Mouse (Mus musculus): Measurements from ENCODE around the gene Dnaja3.

The Dnaja3 gene

GRCm38 (mm10) chr16:4607818-4608531, 31.8 kb upstream of the Dnaja3 start:
- DNase-seq (ENCODE audit: low spot score), result peak; percentile 83

- no peak for DNase-seq (ENCODE audit: low spot score)
These were observed 31.2 kb upstream of the Dnaja3 start for GRCm38 (mm10) chr16:4608532-4609059.

- DNase-seq (ENCODE audit: low spot score), result no peak
These were observed 28.6 kb upstream of the Dnaja3 start for GRCm38 (mm10) chr16:4611193-4611592.

- no peak for DNase-seq (ENCODE audit: low spot score)
These were observed 28.1 kb upstream of the Dnaja3 start for GRCm38 (mm10) chr16:4611676-4612075.

GRCm38 (mm10) chr16:4613736-4614135, 26.1 kb upstream of the Dnaja3 start:
- no peak for DNase-seq (ENCODE audit: low spot score)

- DNase-seq (ENCODE audit: low spot score), result no peak
These were observed 25.1 kb upstream of the Dnaja3 start for GRCm38 (mm10) chr16:4614639-4615038.

DNA sequence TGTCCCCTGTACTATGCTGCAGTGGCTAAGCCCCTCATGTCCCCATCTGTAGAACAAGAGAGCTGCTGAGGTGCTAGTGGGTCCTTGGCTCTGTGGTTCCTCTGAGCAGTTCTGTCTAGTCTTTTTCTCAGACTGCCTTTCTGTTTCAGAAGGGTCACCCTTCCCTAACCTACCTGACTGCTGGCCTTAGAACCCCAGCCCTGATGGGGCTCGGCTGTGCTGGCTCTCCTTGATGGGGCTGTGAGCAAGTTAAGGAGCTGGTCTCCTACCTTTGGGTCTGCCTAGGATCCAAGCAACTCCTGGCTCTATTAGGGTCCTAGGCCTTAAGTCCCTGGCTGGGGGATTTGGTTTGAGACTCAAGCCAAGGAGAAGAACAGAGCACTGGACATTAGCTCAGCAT, 24.5 kb upstream of the Dnaja3 start:
- DNase-seq (ENCODE audit: low spot score), result no peak

DNA sequence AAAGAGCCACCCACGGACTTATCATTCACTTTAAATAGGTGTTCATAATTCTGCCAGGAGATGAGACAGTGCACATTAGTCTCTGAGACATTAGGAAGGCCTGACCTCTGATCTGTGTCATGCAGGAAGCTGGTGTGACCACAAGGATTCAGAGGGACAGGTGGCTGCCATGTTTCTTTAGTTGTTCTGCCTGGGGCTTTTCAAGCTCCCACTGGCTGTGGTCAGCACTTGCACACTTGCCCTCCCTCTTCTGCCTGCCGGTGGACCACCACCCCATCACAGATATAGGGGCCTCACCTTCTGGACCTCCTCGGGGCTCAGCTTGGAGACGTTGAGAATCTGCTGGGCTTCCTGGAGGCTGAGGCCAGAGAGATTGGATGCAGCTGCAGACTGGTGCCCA, 23.0 kb upstream of the Dnaja3 start:
- DNase-seq (ENCODE audit: low spot score), result no peak

DNA sequence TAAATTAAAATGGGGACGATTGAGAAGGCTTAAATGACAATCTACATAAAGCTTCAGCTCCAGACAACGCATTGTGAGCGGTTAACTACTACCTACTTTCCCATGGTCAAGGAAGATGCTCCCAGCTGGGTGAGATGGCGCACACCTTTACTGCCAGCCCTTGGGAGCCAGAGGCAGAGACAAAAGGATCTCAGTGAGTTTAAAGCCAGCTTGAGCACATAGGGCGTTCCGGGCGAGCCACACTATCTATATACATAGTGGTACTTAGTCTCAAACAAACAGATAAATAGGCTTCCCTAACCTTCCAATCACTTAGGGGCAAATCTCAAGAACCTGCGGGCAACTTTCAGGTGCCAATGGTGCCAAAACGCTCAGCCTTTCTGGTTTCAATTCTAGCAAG, 15.7 kb upstream of the Dnaja3 start:
- DNase-seq (ENCODE audit: low spot score), result no peak

GRCm38 (mm10) chr16:4624481-4625110, 15.2 kb upstream of the Dnaja3 start, which contains the start of gene Pam16:
Pam16 (minus strand) TSS chr16:4624988.
- peak; percentile 98 for DNase-seq (ENCODE audit: low spot score)

DNA sequence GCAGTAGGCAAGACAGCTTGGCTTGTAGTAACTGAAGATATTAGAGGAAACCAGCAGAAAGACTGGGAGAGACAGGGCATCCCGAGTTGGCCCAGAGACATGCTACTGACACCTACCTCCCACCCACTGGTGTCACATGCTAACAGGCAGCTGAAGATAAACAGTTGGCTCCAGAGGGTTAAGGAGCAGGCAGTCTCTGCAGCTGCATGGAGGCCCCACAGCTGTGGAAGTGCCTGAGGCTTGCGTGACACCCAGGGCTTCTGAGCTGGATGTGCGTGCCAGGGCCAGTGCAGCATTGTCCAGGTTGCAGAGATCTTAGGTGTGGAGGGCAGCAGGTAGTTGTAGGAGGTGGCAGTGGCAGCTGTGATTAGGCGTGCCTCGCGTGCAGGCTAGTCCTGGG, 12.7 kb upstream of the Dnaja3 start:
- DNase-seq (ENCODE audit: low spot score), result no peak

GRCm38 (mm10) chr16:4628898-4629419, 10.8 kb upstream of the Dnaja3 start:
- no peak for DNase-seq (ENCODE audit: low spot score)

- DNase-seq (ENCODE audit: low spot score), result peak; percentile 92
These were observed 9.8 kb upstream of the Dnaja3 start for GRCm38 (mm10) chr16:4629950-4630349.

DNA sequence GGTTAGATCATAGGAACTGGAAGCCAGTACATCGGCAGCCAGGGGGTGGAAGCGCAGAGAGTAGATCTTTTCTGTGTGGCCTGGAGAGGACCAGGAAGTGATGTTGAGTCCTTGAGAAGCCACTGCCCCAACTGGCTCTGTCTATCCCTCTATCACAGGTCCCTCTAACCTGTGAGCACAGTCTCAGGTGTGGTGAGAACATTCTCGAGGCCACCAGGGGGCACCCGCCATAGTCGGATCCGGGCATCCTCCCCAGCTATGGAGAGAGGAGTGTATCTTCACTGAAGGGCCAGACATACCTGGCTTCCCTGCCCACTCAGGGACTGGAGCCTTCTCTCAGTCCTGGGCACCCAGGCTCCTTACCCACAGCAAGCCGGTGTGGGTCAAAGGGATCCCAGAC, 7.7 kb upstream of the Dnaja3 start:
- DNase-seq (ENCODE audit: low spot score), result peak; percentile 56

DNA sequence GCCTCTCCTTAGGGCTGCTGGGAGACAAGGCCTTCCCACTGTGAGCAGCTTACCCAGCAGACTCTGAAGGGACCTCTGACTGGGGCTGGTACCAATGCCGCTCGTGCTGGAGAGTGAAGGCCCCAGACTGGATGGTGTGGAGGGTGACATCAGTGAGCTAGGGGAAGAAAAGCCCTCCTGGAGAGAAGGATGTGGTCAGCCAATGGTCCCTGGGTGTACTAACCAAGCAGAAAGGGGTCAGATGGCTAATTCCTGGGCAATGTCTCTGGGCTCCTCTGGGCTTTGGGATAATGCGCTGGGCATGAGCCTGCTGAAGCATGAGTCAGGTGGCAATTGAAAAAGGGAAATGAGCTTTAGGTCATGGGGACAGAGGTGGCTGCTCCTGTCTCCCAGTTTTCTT, 6.1 kb upstream of the Dnaja3 start:
- DNase-seq (ENCODE audit: low spot score), result no peak

GRCm38 (mm10) chr16:4634681-4635080, 5.1 kb upstream of the Dnaja3 start:
- no peak for DNase-seq (ENCODE audit: low spot score)

DNA sequence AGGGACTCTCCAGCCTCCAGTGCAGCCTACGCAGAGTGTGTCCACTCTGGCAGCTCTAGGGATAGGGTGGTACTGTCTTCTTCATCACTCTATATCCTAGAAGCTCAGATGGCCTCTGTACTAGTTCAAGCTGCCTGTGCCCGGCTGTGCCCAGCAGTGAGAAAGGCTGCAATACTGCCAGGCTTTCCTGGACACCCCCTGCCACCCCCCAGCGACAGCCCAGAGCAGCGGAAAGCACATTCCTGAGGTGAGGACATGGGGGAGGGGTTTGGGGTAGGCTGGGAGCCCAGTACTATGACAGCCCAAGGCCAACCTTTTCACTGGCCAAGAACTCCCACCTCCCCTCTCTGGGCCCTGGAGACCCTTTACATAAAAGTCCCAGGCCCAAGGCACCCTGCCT, 4.0 kb upstream of the Dnaja3 start:
- no peak for DNase-seq (ENCODE audit: low spot score)

- DNase-seq (ENCODE audit: low spot score), result no peak
These were observed 848 bp upstream of the Dnaja3 start for GRCm38 (mm10) chr16:4638891-4639390.

GRCm38 (mm10) chr16:4640267-4641005, 647 bp downstream of the Dnaja3 start:
- peak; percentile 53 for DNase-seq (ENCODE audit: low spot score)

DNA sequence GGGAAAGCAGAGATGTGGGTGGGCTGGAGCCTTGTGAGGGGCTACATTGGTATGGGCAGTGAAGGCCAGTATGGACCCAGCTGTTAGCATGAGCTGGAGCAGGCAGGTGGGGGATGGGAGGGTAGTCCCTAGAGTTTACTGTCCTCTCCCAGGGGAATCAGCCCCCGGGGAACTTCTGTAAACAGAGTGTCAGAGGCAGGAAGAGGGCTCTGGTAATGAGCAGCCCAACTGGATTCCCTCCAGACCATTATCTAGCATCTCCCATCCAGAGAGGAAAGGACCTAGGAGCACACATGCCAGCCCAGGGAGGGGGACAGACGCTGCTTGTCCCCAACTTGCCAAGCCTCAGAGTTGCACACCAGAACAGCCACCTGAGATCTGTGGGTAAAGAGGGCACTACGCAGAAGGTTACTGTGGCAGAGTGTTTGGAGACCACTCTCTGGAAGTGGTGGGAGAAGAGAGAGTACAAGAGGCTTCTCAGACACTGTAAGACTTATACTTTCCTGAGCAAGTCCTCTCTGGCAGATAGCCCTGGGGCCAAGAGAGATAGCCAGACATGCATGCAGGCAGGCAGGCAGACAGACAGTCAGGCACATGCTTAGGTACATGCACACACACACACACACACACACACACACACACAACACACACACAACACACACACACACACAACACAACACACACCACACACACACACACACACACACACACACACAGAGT, 1.5 kb downstream of the Dnaja3 start:
- no peak for DNase-seq (ENCODE audit: low spot score)

DNA sequence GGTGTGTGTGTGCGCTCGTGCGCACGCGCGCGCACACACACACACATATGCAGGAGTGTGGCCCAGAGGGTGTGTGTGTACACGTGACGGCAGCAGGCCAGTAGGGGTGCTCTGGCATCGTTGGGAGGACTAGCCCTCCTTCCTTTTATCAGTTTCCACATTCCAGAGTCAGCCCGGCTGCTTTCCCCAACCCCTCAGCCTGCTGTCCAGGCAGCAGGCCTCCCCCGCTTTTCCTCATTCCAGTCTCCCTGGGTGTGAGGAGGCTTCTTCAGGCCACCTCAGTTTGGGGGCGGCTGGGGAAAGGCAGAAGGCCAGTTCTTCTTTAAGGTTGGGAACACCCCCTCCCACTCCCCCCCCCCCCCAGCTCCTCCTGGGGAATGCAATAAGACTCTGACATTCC, 2.4 kb downstream of the Dnaja3 start:
- DNase-seq (ENCODE audit: low spot score), result peak; percentile 81

DNA sequence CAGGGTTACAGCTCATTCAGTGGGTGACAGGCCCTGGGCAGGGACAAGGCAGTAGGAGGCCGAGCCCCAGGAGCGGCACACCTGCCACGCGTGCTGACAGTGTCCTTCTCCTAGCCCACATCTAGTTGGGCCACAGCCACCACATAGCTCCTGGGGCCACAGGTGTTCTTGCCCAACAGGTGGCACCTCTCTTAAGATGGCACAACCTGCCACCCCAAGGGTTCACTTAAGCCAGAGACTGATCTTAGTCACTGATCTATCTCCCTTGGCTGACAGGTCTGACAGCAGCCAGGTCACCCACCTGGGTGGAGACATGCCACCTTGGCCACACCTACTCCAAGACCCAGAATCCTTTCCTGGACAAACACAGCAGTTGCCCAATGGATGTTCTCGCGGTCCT, 3.1 kb downstream of the Dnaja3 start:
- no peak for DNase-seq (ENCODE audit: low spot score)
